Mouse (Mus musculus): ENCODE measurements around the gene Colec11.

DNA sequence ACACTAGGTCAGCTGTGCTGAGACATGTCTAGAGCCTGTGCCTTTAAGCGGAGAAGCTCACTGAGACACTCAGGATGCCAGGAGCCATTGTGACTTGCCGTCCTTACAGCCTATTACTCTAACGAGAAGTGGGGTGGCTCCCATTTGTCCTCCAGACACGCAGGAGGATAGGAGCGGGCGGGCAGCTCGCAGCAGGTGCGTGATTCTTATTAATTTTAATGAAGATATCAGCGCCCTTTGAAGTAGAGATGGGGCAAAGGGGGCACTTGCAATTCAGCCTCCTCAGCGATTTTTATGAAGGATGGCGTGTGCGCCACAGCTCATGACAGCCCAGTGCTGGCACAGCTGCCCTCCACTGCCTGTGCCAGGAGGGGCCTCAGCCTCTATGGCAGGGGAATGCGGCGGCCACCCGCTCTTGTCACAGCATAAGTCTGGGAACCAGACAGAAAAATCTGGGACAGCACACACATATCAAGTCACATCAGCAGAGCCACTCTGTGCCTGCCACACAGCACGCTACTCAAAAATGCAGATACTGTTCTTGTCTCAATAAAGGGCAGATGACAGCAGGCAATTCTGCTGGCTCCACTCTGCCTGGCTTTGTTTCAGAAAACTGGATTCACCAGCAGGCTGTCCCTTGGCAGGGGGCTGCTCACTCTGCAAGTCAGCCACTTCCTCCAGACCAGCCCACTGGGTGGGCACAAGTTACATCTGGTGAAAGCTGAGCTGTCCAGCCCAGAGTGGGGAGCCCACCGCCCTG, 15.5 kb downstream of the Colec11 start:
- TF ChIP-seq POLR2A (IDR thresholded peaks at IDR 0.05; ENCODE audit: borderline replicate concordance, low read depth, low read length), result no peak
- TF ChIP-seq CTCF (IDR thresholded peaks at IDR 0.05; ENCODE audit: low read depth, low read length), result no peak

Measured in bone marrow macrophage, adult 2 months (primary cell).